Mouse (Mus musculus) stomach, embryonic 16.5 days (tissue): ENCODE data around the gene Glis3. TPM values are rescaled to one million over a fixed set of nuclear protein-coding genes. Genes with fewer than 3 reads are reported as not detected.
A peak's percentile ranks its signal among the peaks of the same experiment; 100 is the strongest.

Source experiments
- ATAC-seq: fragments of 200-750 bp; cut with Nextera tagmentation; 2 replicates; pipeline ENCODE4 v1.8.0; 2017; ENCODE audit warnings: moderate number of reproducible peaks, moderate TSS enrichment; ENCODE audit not compliant: insufficient read depth, low FRiP score
- H3K27ac ChIP-seq: fragments of 300-500 bp; sonication (generic); 2 replicates; pipeline ENCODE4 v1.5.1; 2014; ENCODE audit warnings: low read length
- H3K27me3 ChIP-seq: fragments of 300-500 bp; sonication (generic); 2 replicates; pipeline ENCODE4 v1.6.1; 2014; ENCODE audit warnings: low read length, control low read depth, mixed read lengths; ENCODE audit not compliant: control insufficient read depth, insufficient read depth
- H3K36me3 ChIP-seq: fragments of 300-500 bp; sonication (generic); 2 replicates; pipeline ENCODE4 v1.6.1; 2014; ENCODE audit warnings: low read length; ENCODE audit not compliant: control insufficient read depth, insufficient read depth
- H3K4me1 ChIP-seq: fragments of 300-500 bp; sonication (generic); 2 replicates; pipeline ENCODE4 v1.6.1; 2014; ENCODE audit warnings: low read length, control low read depth, mixed read lengths; ENCODE audit not compliant: control insufficient read depth, insufficient read depth
- H3K4me2 ChIP-seq: fragments of 300-500 bp; sonication (generic); 2 replicates; pipeline ENCODE4 v1.6.1; 2014; ENCODE audit warnings: low read depth, low read length, mixed read lengths
- H3K4me3 ChIP-seq: fragments of 300-500 bp; sonication (generic); replicated peaks from 2 replicates; pipeline ENCODE4 v1.5.1; 2014; ENCODE audit warnings: mild to moderate bottlenecking, low read length
- H3K9ac ChIP-seq: fragments of 300-500 bp; sonication (generic); 2 replicates; pipeline ENCODE4 v1.6.1; 2014; ENCODE audit warnings: low read length
- H3K9me3 ChIP-seq: fragments of 300-500 bp; sonication (generic); replicated peaks from 2 replicates; pipeline ENCODE4 v1.6.1; 2016; ENCODE audit warnings: low read length, control low read depth; ENCODE audit not compliant: control insufficient read depth
- WGBS: fragments of 180-500 bp; shearing (Covaris S2); extraction: QIAGEN DNeasy Blood & Tissue Kit; methylation state at CpG from one replicate; pipeline ENCODE4 v1.1.7; 2014; 5-methylcytosine and 5-hydroxymethylcytosine counted together
- polyA plus RNA-seq: library from polyadenylated mRNA; unstranded; fragments of >200 nt; fragmentation: Nextera tagmentation; extraction: Ambion mirVana; gene quantifications from 2 replicates; pipeline ENCODE4 v1.2.1, GENCODE M21; 2015

Glis3 gene
- polyA plus RNA-seq, 1 experiment from 2014 or later: 2.4 TPM

GRCm38 (mm10) chr19:28647424-28647823, 32.5 kb downstream of the Glis3 start:
- H3K4me1 ChIP-seq: no peaks in the 10 kb centered on the region
- H3K27ac ChIP-seq: no peak overlapping the region
- H3K36me3 ChIP-seq: no peaks in the 10 kb centered on the region
- WGBS: 84% methylated on average over 6 of the region's 6 CpGs
- ATAC-seq: no peak
- no peaks in the 10 kb centered on the region for H3K9me3 ChIP-seq
- H3K27me3 ChIP-seq: no peaks in the 10 kb centered on the region
- no peak overlapping the region for H3K9ac ChIP-seq
- no peak overlapping the region for H3K4me3 ChIP-seq
- no peak overlapping the region for H3K4me2 ChIP-seq

- Histone ChIP-seq H3K4me1 (no peaks in the 10 kb centered on the region), H3K27me3 (no peaks in the 10 kb centered on the region), H3K4me2 (no peak overlapping the region), H3K36me3 (no peaks in the 10 kb centered on the region), H3K9me3 (no peaks in the 10 kb centered on the region), H3K27ac (no peak overlapping the region), H3K9ac (no peak overlapping the region), H3K4me3 (no peak overlapping the region)
- no peak for ATAC-seq
- WGBS: 50% methylated on average over 4 of the region's 4 CpGs
Observed at GRCm38 (mm10) chr19:28646286-28646685, 33.6 kb downstream of the Glis3 start.

GRCm38 (mm10) chr19:28640861-28641381, 39.0 kb downstream of the Glis3 start:
- Histone ChIP-seq H3K4me1 (peaks cover 3% of the 10 kb centered on the region), H3K36me3 (no peaks in the 10 kb centered on the region), H3K9ac (no peak overlapping the region), H3K27ac (no peak overlapping the region), H3K27me3 (no peaks in the 10 kb centered on the region), H3K9me3 (no peaks in the 10 kb centered on the region), H3K4me2 (no peak overlapping the region), H3K4me3 (no peak overlapping the region)
- 50% methylated on average over 7 of the region's 7 CpGs for WGBS
- ATAC-seq: no peak; the same call in 1 of the 2 replicates

DNA sequence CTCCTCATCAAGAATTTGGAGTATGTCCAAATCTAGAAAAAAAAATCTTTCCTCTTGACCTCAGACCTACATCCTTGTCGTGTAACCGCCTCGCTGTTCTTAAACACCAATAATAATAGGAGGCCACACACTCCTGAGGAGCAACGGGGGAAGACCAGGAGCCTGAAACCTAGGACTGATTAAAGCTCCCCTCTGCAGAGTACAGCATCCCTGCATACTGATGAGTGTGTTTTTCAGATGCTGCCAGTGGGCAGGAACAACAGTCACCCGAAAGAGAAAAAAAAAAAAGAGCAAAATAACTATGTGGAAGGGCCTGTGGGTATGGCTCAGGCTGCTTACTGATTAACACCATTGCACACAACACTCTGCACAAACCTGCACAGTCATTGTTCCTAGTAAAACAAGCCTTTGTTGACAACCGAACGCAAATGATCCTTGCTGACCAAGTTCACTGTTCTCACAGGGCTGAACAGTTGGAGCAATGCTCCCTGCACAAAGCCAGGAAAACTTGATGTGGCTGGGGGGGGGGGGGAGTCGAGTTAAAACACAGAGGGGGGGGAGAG, 43.8 kb downstream of the Glis3 start:
- Histone ChIP-seq H3K4me2 (no peak overlapping the region), H3K27ac (no peak overlapping the region), H3K36me3 (no peaks in the 10 kb centered on the region), H3K27me3 (no peaks in the 10 kb centered on the region), H3K9me3 (no peaks in the 10 kb centered on the region), H3K4me3 (no peak overlapping the region), H3K4me1 (peaks cover 4% of the 10 kb centered on the region), H3K9ac (no peak overlapping the region)
- 38% methylated on average over 8 of the region's 8 CpGs for WGBS
- ATAC-seq: peak; percentile 50; the same call in 1 of the 2 replicates

DNA sequence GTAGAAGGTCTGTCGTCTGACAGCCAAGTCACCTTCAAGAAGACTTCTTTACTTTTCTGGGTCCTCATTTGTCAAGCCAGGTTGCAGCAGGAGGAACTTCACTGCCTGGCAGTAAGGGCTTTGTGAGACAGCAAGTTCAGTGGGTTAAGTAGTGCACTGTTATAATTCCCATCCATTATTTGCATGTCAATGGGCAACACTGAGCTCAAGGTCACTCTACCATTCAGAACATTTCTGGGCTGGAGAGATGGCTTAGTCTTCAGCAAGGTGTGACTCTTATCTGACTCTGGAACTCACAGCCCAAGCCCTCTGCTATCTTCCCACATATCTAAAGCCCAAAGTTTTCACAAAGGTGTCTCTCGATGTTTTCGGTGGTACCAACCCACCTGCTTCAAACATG, 44.9 kb downstream of the Glis3 start:
- peaks cover 4% of the 10 kb centered on the region for H3K4me1 ChIP-seq
- WGBS: 88% methylated on average over 3 of the region's 3 CpGs

GRCm38 (mm10) chr19:28628416-28628815, 51.5 kb downstream of the Glis3 start:
- H3K27ac ChIP-seq: no peak overlapping the region
- no peak overlapping the region; the same call in 1 of the 2 replicates for H3K9ac ChIP-seq
- H3K36me3 ChIP-seq: no peaks in the 10 kb centered on the region
- no peaks in the 10 kb centered on the region for H3K9me3 ChIP-seq
- ATAC-seq: no peak
- WGBS: 42% methylated on average over 8 of the region's 8 CpGs
- H3K27me3 ChIP-seq: no peaks in the 10 kb centered on the region
- H3K4me2 ChIP-seq: peak overlapping the region; percentile 33
- H3K4me1 ChIP-seq: no peaks in the 10 kb centered on the region
- no peak overlapping the region for H3K4me3 ChIP-seq

More for the DNA sequence above, 44.9 kb downstream of the Glis3 start:
- H3K27me3 ChIP-seq: no peaks in the 10 kb centered on the region
- no peaks in the 10 kb centered on the region for H3K36me3 ChIP-seq
- no peak overlapping the region for H3K4me3 ChIP-seq
- ATAC-seq: no peak
- no peaks in the 10 kb centered on the region for H3K9me3 ChIP-seq
- no peak overlapping the region for H3K9ac ChIP-seq
- H3K27ac ChIP-seq: no peak overlapping the region
- no peak overlapping the region for H3K4me2 ChIP-seq

GRCm38 (mm10) chr19:28626189-28626588, 53.7 kb downstream of the Glis3 start:
- Histone ChIP-seq H3K36me3 (no peaks in the 10 kb centered on the region), H3K4me3 (no peak overlapping the region), H3K27me3 (no peaks in the 10 kb centered on the region), H3K9me3 (no peaks in the 10 kb centered on the region), H3K27ac (no peak overlapping the region), H3K4me2 (no peak overlapping the region), H3K4me1 (no peaks in the 10 kb centered on the region), H3K9ac (no peak overlapping the region)
- 87% methylated on average over 5 of the region's 5 CpGs for WGBS
- ATAC-seq: no peak

GRCm38 (mm10) chr19:28624571-28624970, 55.3 kb downstream of the Glis3 start:
- Histone ChIP-seq H3K36me3 (no peaks in the 10 kb centered on the region), H3K27me3 (no peaks in the 10 kb centered on the region), H3K9ac (no peak overlapping the region), H3K27ac (no peak overlapping the region), H3K4me3 (no peak overlapping the region), H3K4me2 (no peak overlapping the region), H3K9me3 (no peaks in the 10 kb centered on the region), H3K4me1 (no peaks in the 10 kb centered on the region)
- WGBS: 68% methylated on average over 1 of the region's 1 CpGs
- ATAC-seq: no peak

DNA sequence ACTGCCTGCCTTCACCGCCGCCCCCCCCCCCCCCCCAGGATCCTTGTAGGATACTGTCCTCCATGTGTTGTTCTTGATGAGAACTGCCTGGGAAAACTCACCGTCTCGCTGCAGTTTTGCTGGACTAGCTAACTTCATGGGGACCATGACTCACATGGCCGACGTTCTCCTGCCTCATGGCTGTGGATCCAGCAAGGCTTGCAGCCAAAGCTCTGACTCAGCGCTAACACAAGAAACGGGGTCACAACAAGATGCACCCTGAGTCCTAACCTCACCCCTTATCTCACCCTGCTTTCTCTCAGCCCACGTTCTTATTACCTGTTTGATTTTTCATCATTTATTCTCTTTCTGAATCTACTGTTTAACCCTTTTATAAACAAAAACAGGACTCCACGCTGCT, 56.2 kb downstream of the Glis3 start:
- no peak for ATAC-seq
- Histone ChIP-seq H3K4me3 (no peak overlapping the region), H3K4me1 (no peaks in the 10 kb centered on the region), H3K36me3 (no peaks in the 10 kb centered on the region), H3K9me3 (no peaks in the 10 kb centered on the region), H3K27me3 (no peaks in the 10 kb centered on the region), H3K27ac (no peak overlapping the region), H3K9ac (no peak overlapping the region), H3K4me2 (no peak overlapping the region)
- WGBS: 69% methylated on average over 10 of the region's 10 CpGs
